Mouse (Mus musculus): ENCODE results near the gene Arhgap23.

- no peak for TF ChIP-seq CTCF (conservative IDR thresholded peaks at IDR 0.05; ENCODE audit: insufficient read depth, insufficient read length, low read depth, low read length)
- TF ChIP-seq POLR2A (IDR thresholded peaks at IDR 0.05; ENCODE audit: low read depth, low read length), result no peak
These were observed 55.9 kb downstream of the Arhgap23 start for GRCm38 (mm10) chr11:97471276-97471675.

Data from kidney, adult 2 months (tissue).